Mouse (Mus musculus) urinary bladder, postnatal 4 days (tissue): ENCODE measurements around the gene Ctc1.
"Not testable (repeated sequence)": the region's sequence is repeated elsewhere in the genome, so short reads cannot be mapped to it uniquely, and the experiment has no call there.

ENCODE experiments used
- DNase-seq, 2 experiments: peaks; one replicate each; pipeline ENCODE4 v3.0.0; 2021 to 2022; ENCODE audit warnings: low spot score in 2 of 2

Gene Ctc1

DNA sequence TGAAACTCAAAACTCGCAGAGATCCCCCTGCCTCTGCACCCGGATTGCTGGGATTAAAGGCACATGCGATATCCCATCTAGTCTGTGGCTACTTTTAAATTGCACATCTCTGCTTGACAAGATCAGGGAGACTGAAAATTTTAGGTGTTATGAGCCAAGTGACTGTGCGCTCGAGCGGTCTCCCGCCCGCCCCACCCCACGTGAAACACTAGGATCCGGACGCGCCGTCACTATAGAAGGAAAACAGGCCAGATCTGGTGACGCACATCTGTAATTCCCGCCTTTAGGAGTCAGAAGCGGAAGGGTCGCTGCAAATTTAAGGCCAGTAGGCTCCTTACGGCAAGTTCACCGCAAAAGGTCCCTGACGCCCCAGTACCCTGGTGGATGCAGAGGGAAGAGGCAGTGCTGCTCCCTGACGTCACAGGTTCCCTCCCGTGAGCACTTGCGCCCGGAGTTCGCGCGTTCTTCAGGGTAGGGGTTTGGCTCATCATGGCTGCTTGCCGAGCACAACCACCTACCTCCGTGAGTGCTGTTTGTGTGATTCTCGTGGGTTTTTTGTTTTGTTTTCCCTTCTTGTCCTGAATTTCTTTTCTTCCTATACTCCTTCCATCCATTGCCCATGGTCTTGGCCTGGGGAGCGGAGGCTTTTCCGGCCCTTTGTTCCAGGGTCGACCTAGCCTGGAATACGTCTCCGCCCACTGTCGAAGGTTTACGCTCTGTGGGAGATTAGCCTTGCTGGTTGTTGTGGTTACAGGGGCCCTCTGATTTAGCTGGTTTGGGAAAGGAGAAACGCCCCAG, at the start of gene Ctc1:
TSS of gene Ctc1 (plus strand) at position 268 of the 798 bp plus-strand sequence.
- DNase-seq: peak; percentile 82 to 88

- no peak for DNase-seq
These were observed 49.2 kb upstream of the Ctc1 start for GRCm38 (mm10) chr11:68966554-68966953.

- peak; percentile 85 to 88 for DNase-seq
These were observed 48.1 kb upstream of the Ctc1 start, which contains the start of gene Slc25a35 for GRCm38 (mm10) chr11:68967337-68968282. Gene Slc25a35 (plus strand): TSS chr11:68968131.

GRCm38 (mm10) chr11:68968752-68969151, 47.0 kb upstream of the Ctc1 start:
- no peak for DNase-seq

- DNase-seq: no peak
These were observed 45.5 kb upstream of the Ctc1 start for GRCm38 (mm10) chr11:68970232-68970631.

DNA sequence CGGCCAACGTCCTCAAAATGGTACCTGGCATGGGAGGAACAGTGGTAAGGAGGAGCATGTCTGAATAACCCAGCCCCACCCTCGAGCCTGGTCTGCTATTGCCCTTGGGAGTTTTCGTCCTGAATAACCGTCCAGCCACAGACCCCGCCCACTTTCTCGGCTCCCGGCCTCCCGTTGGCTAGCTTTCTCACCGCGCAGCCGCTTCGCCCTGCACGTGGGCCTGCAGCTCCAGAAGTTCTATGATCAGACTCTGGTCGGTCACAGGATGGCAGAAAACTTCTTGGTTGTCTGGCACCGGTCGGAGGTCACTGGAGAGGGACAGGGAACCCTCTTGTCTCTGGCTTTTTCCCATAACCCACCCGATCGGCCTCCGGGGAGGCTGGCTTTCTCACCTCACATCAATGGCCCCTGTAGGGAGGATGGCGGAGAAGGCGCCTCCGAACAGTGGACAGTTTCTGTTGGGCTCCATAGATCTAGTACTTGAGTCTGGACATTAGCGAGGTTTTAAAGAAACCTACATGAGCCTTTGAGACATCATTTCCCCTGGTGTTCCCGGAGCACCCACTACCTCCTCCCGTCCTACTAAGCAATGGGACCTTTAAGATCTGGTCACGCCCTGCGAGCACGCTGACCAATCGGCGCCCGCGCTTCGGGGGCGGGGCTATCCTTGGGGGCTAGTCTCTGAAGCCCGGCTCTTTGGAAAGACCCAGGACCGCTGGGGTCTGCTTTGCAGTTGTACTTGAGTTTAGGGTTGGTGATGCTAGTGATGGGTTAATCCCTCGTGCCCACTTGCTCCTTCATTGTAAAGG, 42.3 kb upstream of the Ctc1 start:
- peak; percentile 77 to 87 for DNase-seq

DNA sequence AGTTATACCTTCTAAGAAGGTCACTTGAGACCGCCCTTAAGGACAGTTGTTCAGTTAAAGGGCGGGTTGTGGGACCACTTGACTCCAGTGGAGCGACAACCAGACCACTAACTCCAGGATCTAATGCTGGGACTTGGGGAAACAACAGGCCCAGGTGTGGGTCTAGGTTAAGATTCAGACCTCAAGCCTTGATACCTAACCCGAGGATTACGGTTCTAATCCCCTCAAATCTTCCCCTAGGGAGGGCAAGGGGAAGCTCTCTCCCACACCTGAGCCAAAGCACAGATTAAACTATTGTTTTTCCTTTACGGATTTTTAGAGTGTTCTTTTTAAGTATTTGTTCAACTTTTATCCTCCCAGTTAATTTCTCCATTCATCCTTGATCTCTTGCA, 41.7 kb upstream of the Ctc1 start:
- DNase-seq: no peak

GRCm38 (mm10) chr11:68975085-68975484, 40.6 kb upstream of the Ctc1 start, which contains the start of gene Rangrf:
Gene Rangrf (minus strand): TSS chr11:68975185.
- no peak for DNase-seq

DNA sequence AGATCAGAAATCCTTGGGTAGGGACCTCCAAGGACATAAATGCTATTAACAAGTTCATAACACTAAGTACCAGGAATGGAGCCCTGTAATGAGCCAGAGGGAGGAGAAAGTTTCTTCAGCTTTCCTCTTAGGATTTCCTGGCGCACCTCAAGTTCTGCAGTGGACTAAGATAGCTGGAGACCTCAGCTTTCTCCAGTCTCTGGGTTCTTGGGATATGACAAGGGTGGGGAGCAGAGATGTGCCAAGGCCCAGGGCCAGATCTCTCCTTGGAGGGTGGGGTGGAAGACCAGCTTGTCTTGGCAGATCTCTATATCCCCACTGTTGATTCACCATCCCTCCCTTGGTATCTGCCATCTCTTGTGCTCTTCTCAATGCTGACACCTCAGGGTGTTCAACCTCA, 40.1 kb upstream of the Ctc1 start:
- no peak for DNase-seq

DNA sequence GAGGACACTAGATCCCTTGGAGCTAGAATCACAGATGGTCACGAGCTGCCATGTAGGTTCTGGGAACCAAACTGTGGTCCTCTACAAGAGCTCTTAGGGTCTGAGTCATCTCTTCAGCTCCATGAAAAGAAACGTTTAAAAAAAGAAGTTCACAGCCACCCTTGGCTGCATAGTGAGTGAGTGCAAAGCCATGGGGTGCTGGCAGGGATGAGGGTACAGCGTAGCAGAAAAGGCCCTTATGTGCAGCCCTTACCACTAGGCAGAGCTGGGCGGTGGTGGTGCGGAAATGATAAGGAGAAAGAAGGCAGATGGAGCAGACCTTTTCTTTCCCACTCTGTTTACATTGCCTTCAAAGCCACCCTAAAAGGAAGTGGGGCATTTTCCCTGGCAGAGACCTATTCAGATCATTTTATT, 36.4 kb upstream of the Ctc1 start:
- DNase-seq: no peak

DNA sequence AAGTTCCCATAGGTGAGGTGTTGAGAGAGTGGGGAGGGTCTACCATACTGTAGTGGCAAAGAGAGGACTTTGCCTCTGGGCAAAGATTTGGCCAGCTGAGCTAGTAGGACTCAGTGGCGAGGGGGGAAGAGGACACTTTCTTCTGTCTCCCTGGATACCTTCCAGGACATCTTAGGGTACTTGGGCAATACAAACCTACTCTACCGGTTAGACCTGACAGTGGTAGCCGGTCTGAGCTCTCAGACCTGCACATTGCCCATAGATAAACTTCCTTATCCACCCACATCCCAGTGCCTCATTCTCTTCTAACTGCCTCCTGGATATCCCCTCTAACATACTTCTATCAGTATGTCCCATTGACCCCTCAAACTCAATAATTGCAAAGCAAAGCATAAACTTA, 34.8 kb upstream of the Ctc1 start:
- no peak for DNase-seq

DNA sequence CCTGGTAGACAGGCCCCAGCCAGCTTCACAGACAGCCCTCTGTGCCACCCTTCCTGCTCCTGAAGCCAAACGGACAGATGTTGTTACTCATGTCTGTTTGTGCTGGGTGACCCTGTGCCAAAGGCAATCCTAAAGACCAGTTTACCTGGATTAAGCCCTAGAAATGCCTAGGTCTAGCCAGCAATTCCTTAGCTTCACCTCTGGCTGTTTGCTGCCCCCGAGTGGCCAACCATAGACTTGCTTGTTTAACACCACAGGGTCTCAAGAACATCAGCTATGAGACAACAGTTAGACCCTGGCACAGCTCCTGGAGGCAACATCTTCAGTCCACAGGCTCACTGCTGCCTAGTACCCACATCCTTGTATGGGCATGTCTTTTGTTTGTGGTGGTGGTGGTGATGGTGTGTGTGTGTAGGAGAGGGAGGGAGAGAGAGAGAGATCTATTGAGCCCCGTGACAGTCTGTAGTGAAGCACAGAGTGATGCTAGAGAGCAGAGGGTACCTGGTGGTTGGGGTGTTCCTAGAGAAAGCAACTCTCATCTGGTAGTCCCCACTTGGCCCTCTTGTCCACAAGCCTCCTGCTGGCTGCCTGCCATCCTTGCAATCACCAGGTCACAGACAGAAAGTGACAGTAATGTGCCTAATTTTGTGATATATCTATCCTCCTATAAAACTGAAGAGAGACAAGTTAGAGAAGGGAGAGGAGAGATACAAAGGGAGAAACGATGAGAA, 32.9 kb upstream of the Ctc1 start:
- DNase-seq: peak; percentile 45 to 78

DNA sequence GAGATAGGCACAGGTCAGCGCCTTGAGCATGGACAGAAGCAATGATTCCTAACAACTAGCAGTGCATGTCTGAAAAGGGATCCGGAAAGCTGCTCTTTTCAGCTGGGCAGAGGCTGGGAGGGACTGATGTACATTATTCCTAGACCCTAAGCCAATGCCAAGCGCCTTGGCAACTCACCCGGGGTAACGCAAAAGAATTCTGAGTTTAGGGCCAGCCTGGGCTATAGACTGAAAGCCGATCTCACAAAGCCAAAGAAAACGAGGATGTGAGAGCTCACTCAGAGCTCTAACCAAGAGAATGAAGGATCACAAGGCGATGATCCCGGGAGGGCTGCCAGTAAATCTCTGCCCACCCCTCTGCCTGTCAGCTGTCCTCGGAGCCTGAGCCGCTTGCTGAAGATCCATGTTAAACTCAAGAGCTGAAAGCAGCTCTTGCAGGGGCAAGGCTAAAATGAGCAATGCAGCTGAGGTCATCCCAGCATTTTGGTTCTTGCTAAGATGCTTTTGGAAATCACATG, 28.3 kb upstream of the Ctc1 start:
- DNase-seq: no peak

DNA sequence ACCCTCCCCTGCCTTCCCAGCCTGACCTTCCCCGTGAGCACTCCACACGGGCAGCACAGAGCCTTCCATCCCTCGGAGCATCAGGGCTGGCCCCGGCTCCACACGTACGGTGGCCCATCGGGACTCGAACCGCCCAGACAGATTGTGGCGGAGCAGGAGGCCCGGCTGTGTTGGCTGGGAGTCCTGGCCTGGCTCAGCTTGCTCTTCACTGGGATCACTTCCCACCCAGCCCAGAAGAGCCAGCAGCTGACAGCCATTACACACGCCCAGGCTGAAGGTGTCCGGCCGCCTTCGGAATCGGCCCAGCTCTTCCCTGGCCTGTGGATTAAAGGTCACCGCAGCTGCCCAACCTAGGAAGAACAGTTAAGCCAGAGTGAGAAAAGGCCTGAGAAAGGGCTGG, 27.4 kb upstream of the Ctc1 start:
- DNase-seq: peak in 1 of 2 experiments; percentile 37

- no peak for DNase-seq
These were observed 22.6 kb upstream of the Ctc1 start for GRCm38 (mm10) chr11:68993122-68993521.

GRCm38 (mm10) chr11:68994377-68994776, 21.3 kb upstream of the Ctc1 start:
- no peak for DNase-seq

DNA sequence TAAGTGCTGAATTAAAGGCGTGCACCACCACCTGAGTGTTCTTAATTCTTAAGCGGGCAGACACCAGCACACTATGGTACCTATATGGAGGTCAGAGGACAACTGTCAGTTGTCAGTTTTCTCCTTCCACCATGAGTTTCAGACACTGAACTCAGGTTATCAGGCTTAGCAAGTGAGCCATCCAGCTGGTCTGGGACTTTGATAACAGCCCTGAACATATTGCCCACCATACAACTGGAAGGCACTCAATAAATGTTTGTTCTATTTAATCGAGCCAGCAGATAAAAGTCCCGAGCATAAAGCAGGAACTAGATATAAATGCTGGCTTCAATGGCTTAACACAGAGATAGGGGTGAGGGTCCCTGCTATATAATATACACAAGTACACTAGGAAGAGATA, 18.6 kb upstream of the Ctc1 start:
- no peak for DNase-seq

GRCm38 (mm10) chr11:69002782-69003181, 12.9 kb upstream of the Ctc1 start:
- DNase-seq: not testable (repeated sequence)

- DNase-seq: no peak
These were observed 12.1 kb upstream of the Ctc1 start for GRCm38 (mm10) chr11:69003592-69003991.

DNA sequence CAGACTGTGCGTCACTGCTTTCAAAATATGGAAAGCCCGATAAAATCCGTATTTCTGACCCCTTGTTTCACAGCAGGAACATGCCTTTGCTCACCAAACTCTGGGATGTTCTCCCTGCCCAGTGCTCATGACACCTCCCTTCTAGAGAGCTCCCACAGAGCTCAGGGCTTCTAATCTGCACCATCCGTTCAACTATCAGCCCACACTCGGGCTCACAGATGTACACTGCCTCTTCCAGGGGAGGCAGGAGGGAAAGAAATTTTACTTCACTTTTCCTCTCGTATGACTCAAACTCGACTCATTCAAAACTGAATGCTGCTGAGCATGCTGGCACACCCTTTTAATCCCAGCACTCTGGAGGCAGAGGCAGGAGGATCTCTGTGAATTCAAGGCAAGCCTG, 10.5 kb upstream of the Ctc1 start:
- DNase-seq: no peak

- DNase-seq: not testable (repeated sequence)
These were observed 9.1 kb upstream of the Ctc1 start for GRCm38 (mm10) chr11:69006575-69006974.
